Mouse (Mus musculus): ENCODE data around the gene Ctnnal1. TPM values are rescaled to one million over a fixed set of nuclear protein-coding genes. Genes with fewer than 3 reads are reported as not detected.

Ctnnal1 gene
- total RNA-seq, 1 experiment, result 62.0 TPM

- Histone ChIP-seq H3K27ac (ENCODE audit: insufficient read depth, low read depth, low read length, poor library complexity, severe bottlenecking) (no peak overlapping the region), H3K9ac (ENCODE audit: insufficient read depth, low read depth, low read length, poor library complexity, severe bottlenecking) (no peak overlapping the region), H3K4me1 (ENCODE audit: control insufficient read depth in 2 of 2, insufficient read depth in 2 of 2, low read length in 2 of 2, poor library complexity in 1 of 2) (peaks cover 7 to 8% of the 10 kb centered on the region in 2 experiments; a peak in 3 of 4 replicates), H3K36me3 (ENCODE audit: control insufficient read depth, insufficient read depth, low read length, poor library complexity, severe bottlenecking) (peaks cover 33% of the 10 kb centered on the region), H3K9me3 (ENCODE audit: control insufficient read depth, insufficient read depth, low read depth, low read length) (no peaks in the 10 kb centered on the region), H3K4me3 (ENCODE audit: insufficient read depth in 1 of 2, low read depth in 1 of 2, low read length in 2 of 2, poor library complexity in 1 of 2, severe bottlenecking in 1 of 2) (no peak overlapping the region)
- no peak for DNase-seq (ENCODE audit: low read depth, low spot score)
- TF ChIP-seq CHD2 (IDR thresholded peaks at IDR 0.05; ENCODE audit: low read depth, low read length) (no peak), ZC3H11A (IDR thresholded peaks at IDR 0.05; ENCODE audit: borderline replicate concordance, low read depth, low read length) (no peak), HCFC1 (IDR thresholded peaks at IDR 0.05; ENCODE audit: borderline replicate concordance, insufficient read depth, low read length) (no peak), MAFK (IDR thresholded peaks at IDR 0.05; ENCODE audit: insufficient read depth, low read depth, low read length) (no peak), ZNF384 (IDR thresholded peaks at IDR 0.05; ENCODE audit: low read depth, low read length) (no peak)
- in situ Hi-C loops (cut with MboI; ENCODE audit: low sequenced_read_pairs in 2 of 2, unreplicated experiment in 2 of 2), result no loop called here
These were observed 44.6 kb upstream of the Ctnnal1 start for GRCm38 (mm10) chr4:56909568-56909967.

- no peaks in the 10 kb centered on the region for H3K9me3 ChIP-seq (ENCODE audit: control insufficient read depth, insufficient read depth, low read depth, low read length)
- in situ Hi-C loops (cut with MboI; ENCODE audit: low sequenced_read_pairs in 2 of 2, unreplicated experiment in 2 of 2), result no loop called here
- no peak overlapping the region for H3K9ac ChIP-seq (ENCODE audit: insufficient read depth, low read depth, low read length, poor library complexity, severe bottlenecking)
- no peak overlapping the region; the same call in 1 of the 2 replicates for H3K27ac ChIP-seq (ENCODE audit: insufficient read depth, low read depth, low read length, poor library complexity, severe bottlenecking)
- H3K36me3 ChIP-seq (ENCODE audit: control insufficient read depth, insufficient read depth, low read length, poor library complexity, severe bottlenecking), result peaks cover 39% of the 10 kb centered on the region
- peaks cover 8 to 9% of the 10 kb centered on the region in 2 experiments; a peak in 3 of 4 replicates for H3K4me1 ChIP-seq (ENCODE audit: control insufficient read depth in 2 of 2, insufficient read depth in 2 of 2, low read length in 2 of 2, poor library complexity in 1 of 2)
- no peak for DNase-seq (ENCODE audit: low read depth, low spot score)
- no peak for TF ChIP-seq CHD2 (IDR thresholded peaks at IDR 0.05; ENCODE audit: low read depth, low read length)
- TF ChIP-seq ZNF384 (IDR thresholded peaks at IDR 0.05; ENCODE audit: low read depth, low read length), result no peak
- TF ChIP-seq HCFC1 (IDR thresholded peaks at IDR 0.05; ENCODE audit: borderline replicate concordance, insufficient read depth, low read length), result no peak
- no peak for TF ChIP-seq ZC3H11A (IDR thresholded peaks at IDR 0.05; ENCODE audit: borderline replicate concordance, low read depth, low read length)
- no peak for TF ChIP-seq MAFK (IDR thresholded peaks at IDR 0.05; ENCODE audit: insufficient read depth, low read depth, low read length)
- no peak overlapping the region for H3K4me3 ChIP-seq (ENCODE audit: insufficient read depth in 1 of 2, low read depth in 1 of 2, low read length in 2 of 2, poor library complexity in 1 of 2, severe bottlenecking in 1 of 2)
These were observed 42.7 kb upstream of the Ctnnal1 start for GRCm38 (mm10) chr4:56907671-56908070.

GRCm38 (mm10) chr4:56906926-56907325 is 41.9 kb upstream of the Ctnnal1 start:
- Histone ChIP-seq H3K27ac (ENCODE audit: insufficient read depth, low read depth, low read length, poor library complexity, severe bottlenecking) (no peak overlapping the region; the same call in 1 of the 2 replicates), H3K36me3 (ENCODE audit: control insufficient read depth, insufficient read depth, low read length, poor library complexity, severe bottlenecking) (peaks cover 38% of the 10 kb centered on the region), H3K9me3 (ENCODE audit: control insufficient read depth, insufficient read depth, low read depth, low read length) (no peaks in the 10 kb centered on the region), H3K4me1 (ENCODE audit: control insufficient read depth in 2 of 2, insufficient read depth in 2 of 2, low read length in 2 of 2, poor library complexity in 1 of 2) (peaks cover 6 to 9% of the 10 kb centered on the region in 2 experiments; a peak in 3 of 4 replicates), H3K4me3 (ENCODE audit: insufficient read depth in 1 of 2, low read depth in 1 of 2, low read length in 2 of 2, poor library complexity in 1 of 2, severe bottlenecking in 1 of 2) (no peak overlapping the region), H3K9ac (ENCODE audit: insufficient read depth, low read depth, low read length, poor library complexity, severe bottlenecking) (no peak overlapping the region)
- DNase-seq (ENCODE audit: low read depth, low spot score), result no peak
- TF ChIP-seq HCFC1 (IDR thresholded peaks at IDR 0.05; ENCODE audit: borderline replicate concordance, insufficient read depth, low read length), result no peak
- no peak for TF ChIP-seq ZC3H11A (IDR thresholded peaks at IDR 0.05; ENCODE audit: borderline replicate concordance, low read depth, low read length)
- TF ChIP-seq ZNF384 (IDR thresholded peaks at IDR 0.05; ENCODE audit: low read depth, low read length), result no peak
- in situ Hi-C loops (cut with MboI; ENCODE audit: low sequenced_read_pairs in 2 of 2, unreplicated experiment in 2 of 2), result no loop called here

- TF ChIP-seq MAFK (IDR thresholded peaks at IDR 0.05; ENCODE audit: insufficient read depth, low read depth, low read length) (no peak), HCFC1 (IDR thresholded peaks at IDR 0.05; ENCODE audit: borderline replicate concordance, insufficient read depth, low read length) (no peak), CHD2 (IDR thresholded peaks at IDR 0.05; ENCODE audit: low read depth, low read length) (no peak), ZC3H11A (IDR thresholded peaks at IDR 0.05; ENCODE audit: borderline replicate concordance, low read depth, low read length) (no peak), ZNF384 (IDR thresholded peaks at IDR 0.05; ENCODE audit: low read depth, low read length) (no peak)
- Histone ChIP-seq H3K4me3 (ENCODE audit: insufficient read depth in 1 of 2, low read depth in 1 of 2, low read length in 2 of 2, poor library complexity in 1 of 2, severe bottlenecking in 1 of 2) (no peak overlapping the region), H3K9ac (ENCODE audit: insufficient read depth, low read depth, low read length, poor library complexity, severe bottlenecking) (no peak overlapping the region), H3K4me1 (ENCODE audit: control insufficient read depth in 2 of 2, insufficient read depth in 2 of 2, low read length in 2 of 2, poor library complexity in 1 of 2) (peaks cover 6 to 9% of the 10 kb centered on the region in 2 experiments; a peak in 3 of 4 replicates), H3K9me3 (ENCODE audit: control insufficient read depth, insufficient read depth, low read depth, low read length) (no peaks in the 10 kb centered on the region), H3K36me3 (ENCODE audit: control insufficient read depth, insufficient read depth, low read length, poor library complexity, severe bottlenecking) (peaks cover 34% of the 10 kb centered on the region), H3K27ac (ENCODE audit: insufficient read depth, low read depth, low read length, poor library complexity, severe bottlenecking) (no peak overlapping the region)
- in situ Hi-C loops (cut with MboI; ENCODE audit: low sequenced_read_pairs in 2 of 2, unreplicated experiment in 2 of 2), result no loop called here
- no peak for DNase-seq (ENCODE audit: low read depth, low spot score)
These were observed 40.5 kb upstream of the Ctnnal1 start for GRCm38 (mm10) chr4:56905507-56905906.

GRCm38 (mm10) chr4:56901671-56902070 is 36.7 kb upstream of the Ctnnal1 start:
- no peak for DNase-seq (ENCODE audit: low read depth, low spot score)
- in situ Hi-C loops (cut with MboI; ENCODE audit: low sequenced_read_pairs in 2 of 2, unreplicated experiment in 2 of 2), result no loop called here
- Histone ChIP-seq H3K36me3 (ENCODE audit: control insufficient read depth, insufficient read depth, low read length, poor library complexity, severe bottlenecking) (peaks cover 40% of the 10 kb centered on the region), H3K4me1 (ENCODE audit: control insufficient read depth in 2 of 2, insufficient read depth in 2 of 2, low read length in 2 of 2, poor library complexity in 1 of 2) (peaks cover 10 to 16% of the 10 kb centered on the region in 2 experiments), H3K9me3 (ENCODE audit: control insufficient read depth, insufficient read depth, low read depth, low read length) (no peaks in the 10 kb centered on the region), H3K27ac (ENCODE audit: insufficient read depth, low read depth, low read length, poor library complexity, severe bottlenecking) (no peak overlapping the region), H3K9ac (ENCODE audit: insufficient read depth, low read depth, low read length, poor library complexity, severe bottlenecking) (no peak overlapping the region), H3K4me3 (ENCODE audit: insufficient read depth in 1 of 2, low read depth in 1 of 2, low read length in 2 of 2, poor library complexity in 1 of 2, severe bottlenecking in 1 of 2) (no peak overlapping the region)
- TF ChIP-seq HCFC1 (IDR thresholded peaks at IDR 0.05; ENCODE audit: borderline replicate concordance, insufficient read depth, low read length) (no peak), CHD2 (IDR thresholded peaks at IDR 0.05; ENCODE audit: low read depth, low read length) (no peak), ZNF384 (IDR thresholded peaks at IDR 0.05; ENCODE audit: low read depth, low read length) (no peak), MAFK (IDR thresholded peaks at IDR 0.05; ENCODE audit: insufficient read depth, low read depth, low read length) (no peak), ZC3H11A (IDR thresholded peaks at IDR 0.05; ENCODE audit: borderline replicate concordance, low read depth, low read length) (no peak)
